Mouse (Mus musculus) megakaryocyte, embryonic 14.5 days (primary cell): ENCODE measurements around the gene Fzr1.

Experiments
- FLI1 ChIP-seq: IDR thresholded peaks from 2 replicates; pipeline ENCODE4 v1.6.1; 2012; ENCODE audit warnings: low read length, inconsistent platforms, mixed read lengths
- GATA1 ChIP-seq: IDR thresholded peaks from 3 replicates; pipeline ENCODE4 v1.6.1; 2012; ENCODE audit warnings: mixed read lengths, low read length, inconsistent platforms, borderline replicate concordance

GRCm38 (mm10) chr10:81414682-81415081 lies 36.4 kb upstream of the Fzr1 start:
- TF ChIP-seq GATA1 (no peak), FLI1 (no peak)
